Mouse (Mus musculus) retina, adult 2 months (tissue): ENCODE data around the gene Tagln3.

ENCODE experiments used
- DNase-seq: peaks from one replicate; pipeline ENCODE4 v3.0.0-alpha.2; 2012; ENCODE audit warnings: low read depth, low spot score

Gene Tagln3

GRCm38 (mm10) chr16:45720022-45720630 is 4.3 kb downstream of the Tagln3 start:
- no peak for DNase-seq

- no peak for DNase-seq
These were observed 6.1 kb downstream of the Tagln3 start for GRCm38 (mm10) chr16:45718296-45718695.

- no peak for DNase-seq
These were observed 9.8 kb downstream of the Tagln3 start for GRCm38 (mm10) chr16:45714489-45715150.

- DNase-seq = no peak
These were observed 10.5 kb downstream of the Tagln3 start for GRCm38 (mm10) chr16:45713878-45714277.

- DNase-seq = no peak
These were observed 11.1 kb downstream of the Tagln3 start for GRCm38 (mm10) chr16:45713261-45713660.

- DNase-seq = no peak
These were observed 13.1 kb downstream of the Tagln3 start for GRCm38 (mm10) chr16:45711263-45711662.

GRCm38 (mm10) chr16:45699301-45699700 is 25.1 kb downstream of the Tagln3 start:
- DNase-seq = no peak

- no peak for DNase-seq
These were observed 26.4 kb downstream of the Tagln3 start for GRCm38 (mm10) chr16:45697996-45698395.

GRCm38 (mm10) chr16:45695445-45696160 is 28.8 kb downstream of the Tagln3 start:
- DNase-seq = no peak

- no peak for DNase-seq
These were observed 30.9 kb downstream of the Tagln3 start, which contains the start of gene Tmprss7 for GRCm38 (mm10) chr16:45693558-45693957. Gene Tmprss7 (minus strand): TSS chr16:45693658.

- no peak for DNase-seq
These were observed 31.6 kb downstream of the Tagln3 start for GRCm38 (mm10) chr16:45692851-45693250.

GRCm38 (mm10) chr16:45690178-45690577 is 34.2 kb downstream of the Tagln3 start:
- DNase-seq = no peak

- no peak for DNase-seq
These were observed 37.6 kb downstream of the Tagln3 start for GRCm38 (mm10) chr16:45686833-45687232.

GRCm38 (mm10) chr16:45685295-45685694 is 39.1 kb downstream of the Tagln3 start:
- DNase-seq = no peak

GRCm38 (mm10) chr16:45684815-45685214 is 39.6 kb downstream of the Tagln3 start:
- DNase-seq = no peak

GRCm38 (mm10) chr16:45676462-45676861 is 47.9 kb downstream of the Tagln3 start:
- DNase-seq = no peak

- DNase-seq = no peak
These were observed 54.4 kb downstream of the Tagln3 start for GRCm38 (mm10) chr16:45670005-45670404.

GRCm38 (mm10) chr16:45668178-45668577 is 56.2 kb downstream of the Tagln3 start:
- no peak for DNase-seq

GRCm38 (mm10) chr16:45666136-45666535 is 58.3 kb downstream of the Tagln3 start:
- no peak for DNase-seq

GRCm38 (mm10) chr16:45662381-45662780 is 62.0 kb downstream of the Tagln3 start:
- DNase-seq = no peak
